Mouse (Mus musculus) heart, adult 2 months (tissue): Measurements from ENCODE around the gene Acss2.

Experiments used
- CTCF ChIP-seq: fragments of 200-600 bp; IDR thresholded peaks from 2 replicates; pipeline ENCODE4 v1.8.1; 2022; ENCODE audit warnings: antibody characterized with exemption, mild to moderate bottlenecking, moderate library complexity
- EP300 ChIP-seq: fragments of 200-500 bp; IDR thresholded peaks from 2 replicates; pipeline ENCODE4 v1.6.1; 2011; ENCODE audit warnings: low read depth, low read length, control low read depth; ENCODE audit not compliant: insufficient read depth
- POLR2A ChIP-seq: fragments of 200-500 bp; IDR thresholded peaks from 2 replicates; pipeline ENCODE4 v1.6.1; 2011; ENCODE audit warnings: mild to moderate bottlenecking, low read depth, low read length, control low read depth; ENCODE audit not compliant: insufficient read depth

DNA sequence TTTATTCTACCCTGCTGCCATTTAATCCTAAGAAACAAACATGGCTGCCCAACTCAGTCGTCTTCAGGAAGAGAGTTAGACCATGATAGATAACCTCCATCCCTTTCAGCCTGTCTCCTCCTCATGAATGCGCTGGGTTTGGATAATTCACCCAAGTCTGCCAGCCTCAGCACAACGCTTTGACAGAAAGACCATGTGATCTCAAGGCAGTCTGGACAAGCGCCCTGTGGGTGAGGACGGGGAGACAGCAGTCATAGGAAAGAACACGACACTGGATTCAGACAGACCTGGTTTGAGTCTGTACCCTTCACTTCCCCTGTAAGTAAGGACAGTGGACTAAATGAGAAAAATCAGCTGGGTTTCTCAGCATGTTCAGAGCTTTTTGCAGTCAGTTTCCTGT, 71.8 kb downstream of the Acss2 start:
- TF ChIP-seq POLR2A (no peak), CTCF (no peak), EP300 (no peak)
